Mouse (Mus musculus): ENCODE results near the gene Prr30. TPM values are rescaled to one million over a fixed set of nuclear protein-coding genes. Genes with fewer than 3 reads are reported as not detected.

The Prr30 gene
- not detected for polyA plus RNA-seq (2014; fragmentation: Illumina TruSeq; extraction: RNeasy Lipid Tissue Mini Kit (QIAGEN cat#74804); ENCODE audit: low read depth, low replicate concordance)

DNA sequence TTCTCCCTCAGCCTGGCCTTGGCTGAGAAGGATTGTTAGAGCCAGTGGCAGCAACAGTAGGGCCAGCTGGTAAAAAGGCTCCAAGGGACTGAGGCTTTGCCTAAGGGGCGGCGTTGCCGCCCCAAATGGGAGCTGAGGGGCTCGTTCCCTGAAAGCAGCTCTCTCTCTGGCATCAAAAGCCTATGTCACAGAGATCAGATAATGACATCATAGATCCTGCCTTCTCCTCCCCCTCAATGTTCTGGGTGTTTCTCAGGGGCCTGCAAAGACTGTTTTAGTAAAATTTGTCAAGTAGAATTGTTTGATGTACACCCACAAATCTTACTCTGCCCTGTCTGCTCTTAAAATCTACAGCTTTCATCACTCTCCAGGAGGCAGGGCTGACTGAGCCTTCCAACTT lies at the start of gene Prr30:
Gene Prr30, minus strand, starts transcription at position 101 of the 400 bp plus-strand sequence.

